Mouse (Mus musculus): ENCODE measurements at regions not wholly inside any gene's neighbourhood (a gene's known extent, or its start where the extent isn't known, plus 50 kb on each side); places are given as distances from the start of the nearest gene placed in this dataset.

DNA sequence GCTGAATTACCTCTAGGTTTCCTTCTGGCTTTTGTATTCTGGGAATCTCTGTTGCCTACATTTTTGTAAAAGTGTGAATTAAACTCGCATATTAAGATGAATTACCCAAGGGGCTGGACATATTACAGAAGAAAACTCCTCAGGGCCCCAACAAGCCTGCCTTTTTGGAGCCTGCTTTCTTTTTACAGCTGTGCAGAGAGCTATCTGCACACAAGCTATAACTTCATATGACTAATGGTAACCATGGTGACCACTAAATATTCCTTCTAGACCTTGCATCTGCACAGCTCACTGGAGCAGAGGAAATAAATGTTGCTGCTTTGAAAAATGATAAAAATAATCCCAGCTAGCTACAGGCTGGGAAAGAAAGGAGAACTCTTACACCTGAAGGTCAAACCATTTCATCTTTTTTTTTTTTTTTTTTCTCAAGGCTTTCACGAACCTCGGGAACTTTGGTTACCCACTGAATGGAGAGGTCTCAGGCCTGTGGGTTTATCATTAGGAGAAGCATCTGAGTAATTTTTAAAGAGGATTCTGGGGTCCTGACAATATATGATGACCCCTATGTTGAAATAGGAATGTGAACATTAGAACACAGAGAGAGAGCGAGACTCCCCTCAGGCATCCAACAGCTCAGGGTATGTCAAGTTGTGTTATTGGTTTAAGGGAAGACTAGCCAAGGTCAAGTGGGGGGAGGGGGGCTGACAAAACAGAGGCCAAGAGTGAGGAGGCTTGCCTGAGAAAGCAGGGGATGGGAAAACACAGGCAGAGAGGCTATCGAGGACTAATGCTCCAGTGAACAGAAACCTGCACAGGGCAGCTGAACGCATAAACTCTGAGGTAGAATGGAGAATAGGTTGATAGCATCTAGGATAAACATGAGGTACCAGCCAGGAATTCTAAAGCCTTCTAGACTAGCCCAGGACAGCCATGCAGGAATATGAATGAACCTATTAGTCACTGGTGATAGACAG lies 188.4 kb downstream of the Phlda1 start:
- no peak for DNase-seq (ENCODE audit: low spot score in 2 of 2)

GRCm38 (mm10) chr10:111695918-111696760 lies 190.1 kb downstream of the Phlda1 start:
- no peak for DNase-seq (ENCODE audit: low spot score in 2 of 2)

DNA sequence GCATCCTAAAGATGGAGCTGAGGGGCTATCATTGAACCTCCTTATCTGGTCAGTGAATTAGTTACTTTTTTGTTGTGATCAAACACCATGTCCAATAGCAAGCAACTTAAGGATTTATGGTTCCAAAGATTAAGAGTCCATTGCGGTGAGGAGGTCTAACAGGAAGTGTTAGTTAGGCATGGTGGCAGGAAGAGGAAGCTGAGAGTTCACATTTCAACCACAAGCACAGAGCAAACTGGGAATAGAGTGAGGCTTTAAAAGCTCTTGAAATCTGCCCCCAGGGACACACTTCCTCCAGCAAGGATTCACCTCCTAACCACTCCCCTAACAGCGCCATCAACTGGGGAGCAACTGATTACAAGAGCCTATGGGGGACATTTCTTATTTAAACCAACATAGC lies 190.9 kb downstream of the Phlda1 start:
- DNase-seq (ENCODE audit: low spot score in 2 of 2): no peak

DNA sequence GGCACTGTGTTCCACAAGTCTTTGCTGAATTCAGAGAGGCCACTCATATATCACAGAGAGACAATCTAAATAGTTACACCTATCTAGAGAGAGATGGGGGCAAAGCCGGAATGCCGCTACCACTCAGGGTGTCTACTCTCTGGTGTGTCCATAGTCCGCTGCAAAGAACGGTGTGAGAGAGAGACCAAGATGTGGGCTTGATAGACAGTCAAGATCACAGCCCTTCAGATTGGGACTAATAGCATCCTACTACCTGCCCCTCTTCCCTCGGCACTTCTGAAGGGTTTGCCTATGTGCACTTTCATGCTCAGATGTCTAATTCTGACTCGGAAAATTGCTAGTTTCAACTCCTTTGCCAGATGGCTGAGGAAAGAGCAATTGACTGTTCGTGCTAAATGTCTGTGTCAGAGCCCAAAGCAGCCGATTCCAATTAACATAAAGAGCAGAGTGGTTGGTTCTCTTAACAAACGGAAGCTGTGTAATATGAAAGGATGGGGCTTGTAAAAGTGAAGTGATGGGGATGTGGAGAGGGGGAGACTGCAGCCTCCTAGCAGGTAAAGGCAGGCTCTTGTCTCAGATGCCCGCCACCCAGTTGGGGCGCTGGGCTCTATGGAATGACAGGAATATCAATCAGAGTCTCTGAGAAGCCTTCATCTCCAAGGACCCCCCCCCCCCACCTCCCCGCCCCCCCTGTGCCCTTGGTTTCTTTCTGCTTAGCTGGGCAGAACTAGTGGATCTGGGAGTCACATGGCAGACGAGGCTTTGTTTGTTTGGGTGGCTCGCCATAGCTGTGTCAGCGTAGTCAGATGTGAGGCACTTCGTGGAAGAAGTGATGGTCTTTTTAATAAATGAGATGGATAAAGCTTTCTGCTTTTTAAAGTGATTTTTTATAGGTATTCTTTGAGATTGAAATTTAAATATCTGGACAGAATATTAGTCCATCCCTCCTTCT lies 193.7 kb downstream of the Phlda1 start:
- no peak for DNase-seq (ENCODE audit: low spot score in 2 of 2)

DNA sequence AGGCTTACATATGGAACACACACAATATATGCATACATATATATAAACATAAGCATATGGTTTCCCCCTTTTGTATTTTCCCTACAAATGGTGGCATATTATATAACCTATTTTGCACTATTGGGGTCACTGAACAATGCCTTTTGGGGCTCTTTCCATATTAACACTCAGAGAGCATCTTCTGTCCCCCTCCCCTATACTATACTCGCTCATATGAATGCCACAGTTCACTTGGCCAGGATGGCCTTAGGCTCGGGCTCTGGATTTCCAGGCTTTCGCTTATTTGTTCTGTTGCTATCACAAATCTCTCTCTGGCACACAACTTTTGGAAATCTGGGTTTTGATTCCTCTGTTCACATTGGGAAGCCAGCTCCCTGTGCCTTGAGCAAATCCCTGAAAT lies 194.5 kb downstream of the Phlda1 start:
- no peak for DNase-seq (ENCODE audit: low spot score in 2 of 2)

DNA sequence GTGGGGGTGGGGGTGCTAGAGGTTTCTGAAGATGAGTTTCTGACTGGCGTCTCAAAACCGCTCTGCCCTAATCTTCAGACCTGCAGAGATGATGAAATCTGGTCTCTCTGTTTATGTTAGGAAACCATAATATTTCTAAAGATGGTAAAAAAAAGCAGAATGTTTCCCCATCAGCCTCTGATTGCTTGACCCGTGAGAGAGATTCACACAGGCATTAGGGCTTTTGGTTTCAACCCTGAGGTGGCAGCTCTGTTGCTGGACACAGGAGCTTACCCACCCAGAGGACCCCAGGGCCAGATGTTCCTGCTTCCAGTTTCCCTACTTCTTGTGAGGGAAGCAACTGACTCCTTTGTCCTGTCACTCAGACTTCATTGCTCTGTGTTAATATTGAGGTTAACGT lies 195.1 kb downstream of the Phlda1 start:
- DNase-seq (ENCODE audit: low spot score in 2 of 2): no peak

- DNase-seq (ENCODE audit: low spot score in 2 of 2): no peak
Observed at GRCm38 (mm10) chr10:111702435-111702834, 196.3 kb downstream of the Phlda1 start.

DNA sequence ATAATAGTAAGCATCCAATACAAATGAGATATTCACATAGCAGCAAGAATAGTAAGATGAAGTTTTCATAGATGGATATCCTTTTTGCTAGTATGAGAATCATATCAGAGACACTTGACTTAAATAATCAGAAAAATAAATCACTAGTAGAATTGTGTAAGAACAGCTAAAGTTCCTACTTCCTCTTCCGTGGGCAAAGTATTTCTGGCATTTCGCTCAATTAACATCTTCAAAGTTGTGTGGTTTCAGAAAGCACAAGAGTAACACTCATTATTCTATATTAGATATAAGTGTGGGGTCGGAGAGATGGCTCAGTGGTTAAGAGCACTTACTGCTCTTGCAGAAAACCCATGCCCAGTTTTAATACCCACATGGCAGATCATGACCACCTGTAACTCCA lies 197.4 kb downstream of the Phlda1 start:
- no peak for DNase-seq (ENCODE audit: low spot score in 2 of 2)

DNA sequence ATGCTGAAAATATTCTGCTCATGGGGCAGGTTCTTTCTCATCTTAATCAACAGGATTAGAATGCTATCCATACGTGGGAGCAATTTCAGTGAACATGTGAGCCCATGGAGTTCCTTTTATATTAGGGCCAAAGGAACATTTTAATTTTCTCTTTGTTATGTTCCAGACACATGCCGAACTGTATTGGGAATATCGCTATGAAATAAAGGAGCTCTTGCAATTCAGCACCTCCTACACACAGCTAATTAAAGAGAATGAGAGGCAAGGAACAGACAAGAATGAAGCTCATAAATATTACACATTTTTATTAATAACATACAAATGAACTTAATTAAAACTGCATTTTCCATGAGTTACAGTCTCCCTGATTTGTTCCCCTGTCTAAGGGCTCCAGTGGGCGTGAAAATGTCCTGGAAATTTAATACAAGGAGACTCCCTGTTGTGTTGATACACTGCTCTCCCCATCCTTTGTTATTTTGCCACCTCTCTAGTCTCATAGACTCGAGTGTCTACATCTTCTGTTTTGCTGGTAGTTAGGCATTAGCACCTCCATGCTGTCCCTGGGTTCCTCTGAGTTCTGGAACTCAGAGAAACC lies 205.5 kb downstream of the Phlda1 start:
- no peak for DNase-seq (ENCODE audit: low spot score in 2 of 2)

- DNase-seq (ENCODE audit: low spot score in 2 of 2): no peak
Observed at GRCm38 (mm10) chr10:111712991-111713390, 206.9 kb downstream of the Phlda1 start.

- no peak for DNase-seq (ENCODE audit: low spot score in 2 of 2)
Observed at GRCm38 (mm10) chr10:111713676-111714075, 207.6 kb downstream of the Phlda1 start.

DNA sequence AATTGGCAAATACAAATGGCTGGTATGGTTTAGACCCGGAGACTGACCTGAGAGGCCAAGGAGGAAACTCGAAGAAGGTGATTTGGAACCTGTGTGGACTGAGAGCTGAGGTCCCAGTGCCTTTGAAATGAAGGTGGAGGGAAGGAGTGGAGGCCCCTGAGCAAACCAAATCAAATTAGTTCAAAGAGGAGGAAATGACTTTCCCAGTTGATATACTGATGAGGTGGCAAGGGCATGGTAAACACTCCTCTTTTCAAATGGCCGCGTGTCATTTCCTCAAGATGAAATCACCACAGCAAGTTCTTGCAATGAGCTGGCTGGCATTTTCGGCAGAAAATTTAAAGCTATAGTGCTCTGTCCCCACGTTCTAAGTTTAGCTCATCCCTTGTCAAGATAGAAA lies 209.1 kb downstream of the Phlda1 start:
- DNase-seq (ENCODE audit: low spot score in 2 of 2): no peak

DNA sequence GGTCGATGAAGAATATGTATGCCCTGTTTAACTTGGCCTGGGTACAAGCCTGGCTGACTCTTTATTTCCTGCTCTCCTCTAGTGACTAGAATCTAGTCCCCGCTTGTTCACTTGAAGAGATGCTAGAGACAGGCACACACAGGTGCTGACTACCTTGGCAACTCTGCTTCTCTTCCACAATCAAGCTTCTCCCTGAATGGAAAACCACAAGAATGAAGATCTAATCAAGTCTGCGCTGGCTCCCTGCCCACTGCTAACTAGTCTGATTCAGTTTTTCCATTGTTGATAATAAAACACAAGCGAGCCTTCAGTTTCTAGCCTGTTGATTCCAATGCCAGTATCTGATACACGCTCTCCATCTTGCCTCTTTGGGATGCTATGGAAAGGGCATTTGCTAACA lies 213.5 kb downstream of the Phlda1 start:
- no peak for DNase-seq (ENCODE audit: low spot score in 2 of 2)

DNA sequence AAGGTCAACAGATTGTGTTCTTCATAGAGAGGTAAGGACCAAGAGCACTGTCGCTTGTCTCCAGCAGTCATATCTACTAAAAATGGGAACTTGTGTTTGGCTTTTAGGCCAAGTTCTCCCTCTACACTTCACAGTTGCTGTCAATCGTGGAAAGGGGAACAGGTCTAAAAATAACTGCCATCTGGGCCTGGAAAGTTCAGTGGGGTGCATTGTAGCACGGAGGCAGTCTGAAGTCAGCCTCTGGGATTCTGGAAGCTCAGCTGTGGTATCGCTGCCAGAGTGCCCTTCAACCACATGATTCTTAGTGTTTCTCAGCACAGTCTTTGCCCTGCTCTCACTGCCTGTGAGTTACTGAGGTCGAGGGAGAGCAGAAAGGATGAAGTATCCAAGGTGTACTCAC lies 215.0 kb downstream of the Phlda1 start:
- DNase-seq (ENCODE audit: low spot score in 2 of 2): no peak

GRCm38 (mm10) chr10:111723885-111724284 lies 217.8 kb downstream of the Phlda1 start:
- no peak for DNase-seq (ENCODE audit: low spot score in 2 of 2)

GRCm38 (mm10) chr10:111724574-111725414 lies 218.7 kb downstream of the Phlda1 start:
- DNase-seq (ENCODE audit: low spot score in 2 of 2): no peak

GRCm38 (mm10) chr10:111736026-111736425 lies 229.9 kb downstream of the Phlda1 start:
- DNase-seq (ENCODE audit: low spot score in 2 of 2): no peak

DNA sequence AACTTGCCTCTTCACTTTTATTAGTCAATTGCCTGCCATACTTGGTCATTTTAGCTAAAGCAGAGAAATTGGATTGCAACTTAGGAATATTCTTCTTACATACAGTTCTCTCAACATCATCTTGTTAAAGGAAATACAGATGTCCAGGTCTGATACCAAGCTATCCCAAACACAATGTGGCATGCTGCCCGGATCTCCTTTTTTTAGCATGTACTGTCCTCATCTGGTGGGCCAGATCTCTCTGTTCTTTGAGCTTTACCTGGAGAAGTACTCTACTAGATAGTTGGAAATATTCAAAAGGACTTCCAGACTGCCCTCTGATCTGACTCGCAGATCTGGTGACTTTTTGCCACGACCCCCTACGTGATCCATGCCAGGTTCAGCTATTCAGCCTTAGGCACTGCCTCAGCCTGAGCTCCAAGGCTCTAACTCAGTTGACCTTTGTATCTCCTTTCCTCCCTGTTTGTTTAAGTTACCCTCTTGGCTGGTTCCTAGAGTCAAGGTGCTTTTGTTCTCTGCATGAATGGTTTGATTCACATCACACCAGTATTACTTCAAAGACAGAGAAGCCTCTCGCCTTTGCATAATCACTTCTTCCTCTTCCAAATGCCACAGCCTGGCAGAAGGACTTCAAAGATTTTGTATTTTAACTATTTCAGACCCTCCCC lies 232.9 kb upstream of the Krr1 start:
- DNase-seq (ENCODE audit: low spot score in 2 of 2): no peak

GRCm38 (mm10) chr10:111740586-111741265 lies 231.7 kb upstream of the Krr1 start:
- no peak for DNase-seq (ENCODE audit: low spot score in 2 of 2)
